Mouse (Mus musculus): ENCODE data around the gene Amh.
"Not testable (repeated sequence)": the region's sequence is repeated elsewhere in the genome, so short reads cannot be mapped to it uniquely, and the experiment has no call there.

Gene Amh

DNA sequence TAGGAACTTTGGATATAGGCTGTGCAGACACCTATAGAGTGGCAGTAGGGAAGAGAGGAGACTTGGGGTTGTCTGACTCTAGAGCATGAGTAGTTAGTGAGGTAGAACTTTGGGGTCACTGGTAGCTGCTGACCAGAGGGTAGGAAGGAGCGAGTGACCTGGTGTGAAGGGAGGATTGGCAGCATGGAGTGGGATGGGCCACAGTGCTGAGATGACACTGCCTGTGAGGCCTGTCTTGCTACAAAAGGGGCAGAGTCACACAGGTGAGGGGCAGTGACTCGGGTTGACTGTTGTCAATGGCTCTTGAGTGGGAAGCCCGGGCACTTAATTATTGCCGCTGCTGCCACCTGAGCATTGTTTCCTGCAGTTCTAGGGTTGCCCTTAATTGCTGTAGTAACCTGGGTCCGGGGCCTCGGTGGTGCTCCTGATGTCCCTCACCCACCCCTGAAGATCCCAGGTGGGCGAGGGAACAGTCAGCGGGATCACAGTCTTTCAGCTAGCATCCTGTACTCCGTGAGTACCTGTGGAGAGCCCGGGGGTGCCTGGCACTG is 22.9 kb downstream of the Amh start:
- DNase-seq (ENCODE audit: low read depth, low spot score), result no peak

DNA sequence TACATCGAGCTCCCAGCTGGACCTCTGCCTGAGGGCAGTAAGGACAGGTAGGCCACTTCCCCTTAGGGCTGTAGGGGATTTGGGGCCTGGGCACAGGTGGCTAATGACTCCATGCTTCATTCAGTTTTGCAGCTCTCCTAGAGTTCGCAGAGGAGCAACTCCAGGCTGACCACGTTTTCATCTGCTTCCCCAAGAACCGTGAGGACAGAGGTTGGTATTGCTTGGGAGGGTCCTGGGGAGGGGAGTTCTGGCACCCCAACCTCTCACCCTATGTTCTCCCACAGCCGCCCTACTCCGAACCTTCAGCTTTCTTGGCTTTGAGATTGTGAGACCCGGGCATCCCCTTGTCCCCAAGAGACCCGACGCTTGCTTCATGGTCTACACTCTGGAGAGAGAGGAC is 23.5 kb downstream of the Amh start:
- not testable (repeated sequence) for DNase-seq (ENCODE audit: low read depth, low spot score)

DNA sequence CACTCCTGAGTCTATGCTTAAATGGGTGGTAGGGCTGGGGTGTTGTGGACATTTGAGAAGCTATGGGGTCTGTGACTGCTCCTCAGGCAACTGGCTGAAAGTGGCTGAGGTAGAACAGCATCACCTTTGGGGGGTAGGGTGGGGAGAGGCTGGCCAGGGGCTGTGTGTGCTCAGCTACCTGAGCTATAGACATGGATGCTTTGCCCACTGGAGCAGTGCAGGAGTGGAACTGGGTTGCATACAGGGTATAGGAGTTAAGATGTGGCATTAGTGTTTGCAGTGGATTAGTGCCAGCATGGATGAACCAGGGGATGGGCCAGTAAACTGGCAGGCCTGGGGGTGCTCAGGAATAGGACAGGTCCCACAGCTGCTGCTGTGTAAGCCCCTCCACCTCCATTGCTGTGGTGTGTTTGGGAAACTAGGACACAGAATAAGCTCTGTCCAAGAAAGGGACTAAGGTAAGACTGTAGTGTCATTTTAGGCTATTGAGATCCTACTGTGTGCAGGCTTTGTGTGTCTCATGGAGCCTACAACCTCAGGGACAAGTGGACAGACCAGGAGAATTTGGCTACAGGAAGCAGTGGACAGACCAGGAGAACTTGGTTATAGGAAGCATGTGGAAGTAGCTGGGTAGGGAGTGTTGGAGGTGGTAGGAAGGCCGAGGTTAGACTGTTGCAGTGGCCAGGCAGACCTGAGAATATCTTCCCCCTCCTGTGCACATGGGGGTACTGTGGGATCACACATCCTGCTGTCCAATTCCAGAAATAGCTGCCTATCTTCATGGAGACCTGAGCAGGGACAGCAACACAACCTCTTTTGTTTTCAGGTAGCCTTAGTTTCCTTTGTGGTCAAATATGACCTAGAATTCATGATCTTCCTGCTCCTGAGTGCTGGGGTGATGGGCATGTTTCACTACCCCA is 24.6 kb downstream of the Amh start:
- DNase-seq (ENCODE audit: low read depth, low spot score), result no peak

DNA sequence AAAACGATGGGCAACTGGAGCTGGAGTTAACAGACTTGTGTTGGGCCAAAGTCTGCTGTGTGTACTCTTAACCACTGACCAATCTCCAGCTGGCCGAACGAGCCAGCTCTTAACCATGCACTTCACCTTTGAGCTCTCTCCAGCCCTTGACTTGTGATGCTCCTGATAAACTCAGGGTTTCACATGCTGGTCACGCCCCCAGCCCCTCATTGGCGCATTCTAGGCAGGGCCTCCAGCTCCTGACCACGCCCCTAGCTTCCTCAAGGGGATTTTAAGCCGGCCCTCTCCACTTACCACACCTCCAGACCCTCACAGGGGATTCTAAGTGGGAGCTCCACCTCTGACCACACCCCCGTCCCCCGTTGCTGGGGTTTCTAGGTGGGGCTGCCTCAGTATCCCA is 26.1 kb downstream of the Amh start:
- DNase-seq (ENCODE audit: low read depth, low spot score), result peak; percentile 84

DNA sequence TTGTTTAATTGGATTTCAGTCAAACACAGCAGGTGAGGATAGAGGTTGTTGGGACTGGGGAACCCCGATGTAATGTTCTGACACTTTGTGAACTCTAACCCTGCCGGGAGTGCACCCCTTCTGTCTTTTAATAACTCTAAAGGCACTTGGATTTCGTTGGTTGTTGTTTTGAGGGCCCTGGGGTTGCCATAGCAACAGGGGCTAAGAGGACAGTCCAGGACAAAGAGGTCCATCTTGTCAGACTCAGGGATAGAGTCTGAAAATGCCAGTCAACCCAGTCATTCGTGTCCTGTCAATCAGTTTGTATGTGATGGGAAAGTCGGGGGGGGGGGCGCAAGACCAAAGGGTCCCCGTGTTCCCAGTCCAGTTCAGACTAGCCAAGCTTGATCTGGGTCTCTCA is 27.8 kb downstream of the Amh start:
- DNase-seq (ENCODE audit: low read depth, low spot score), result no peak

DNA sequence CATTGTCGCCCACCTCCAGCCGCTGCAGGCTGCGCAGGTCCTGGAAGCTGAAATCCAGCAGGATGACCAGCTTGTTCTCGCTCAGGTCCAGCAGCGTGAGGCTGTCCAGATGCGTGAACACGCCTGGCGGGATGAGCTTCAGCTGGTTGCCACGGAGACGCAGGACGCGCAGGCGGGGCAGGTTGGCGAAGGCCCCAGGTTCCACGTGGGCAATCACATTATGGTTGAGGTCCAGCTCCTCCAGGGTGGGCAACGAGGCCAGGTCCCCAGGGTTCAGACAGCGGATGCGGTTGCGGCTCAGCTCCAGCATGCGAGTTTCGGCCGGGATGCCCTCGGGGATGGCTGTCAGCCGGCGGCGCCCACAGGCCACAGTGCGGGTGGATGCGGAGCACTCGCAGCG is 30.6 kb downstream of the Amh start:
- DNase-seq (ENCODE audit: low read depth, low spot score), result no peak

DNA sequence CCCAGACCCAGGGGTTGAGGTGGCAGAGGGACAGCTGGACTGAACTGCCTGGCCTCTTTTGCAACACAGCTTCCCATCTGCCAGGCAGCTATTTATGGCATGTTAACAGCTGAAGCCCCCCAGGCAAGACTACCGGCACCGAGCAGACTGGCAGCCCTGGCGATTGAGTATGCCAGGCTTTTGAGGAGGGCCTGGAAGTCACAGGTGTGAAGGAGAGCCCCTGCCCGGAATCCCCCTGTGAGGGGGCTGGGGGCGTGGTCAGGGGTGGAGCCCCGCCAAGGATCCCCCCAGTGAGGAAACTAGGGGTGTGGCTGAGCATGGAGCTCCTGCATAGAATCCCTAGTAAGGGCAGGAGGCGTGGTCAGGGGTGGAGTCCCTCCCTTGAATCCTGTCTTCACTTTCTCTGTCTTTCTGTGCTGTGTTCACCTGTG is 31.9 kb downstream of the Amh start:
- no peak for DNase-seq (ENCODE audit: low read depth, low spot score)

DNA sequence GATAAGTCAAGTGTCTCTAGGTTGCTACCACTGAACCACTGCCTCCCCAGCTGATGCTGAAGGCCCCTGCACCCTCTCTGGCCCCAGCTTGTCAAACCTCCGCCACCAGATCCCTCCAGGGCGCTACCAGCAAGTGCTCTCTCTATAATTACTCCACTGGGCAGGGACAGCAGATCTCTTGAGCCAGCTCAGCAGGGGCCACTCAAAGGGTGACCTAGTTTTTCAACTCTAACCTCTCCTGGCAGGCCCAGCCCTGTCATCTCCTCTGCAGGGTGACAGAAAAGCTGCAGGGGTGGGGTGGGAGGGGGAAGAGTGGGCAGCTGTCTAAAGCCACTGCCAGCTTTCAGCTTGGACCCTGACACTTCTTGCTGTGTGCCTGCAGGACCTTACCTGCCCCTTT is 32.8 kb downstream of the Amh start:
- DNase-seq (ENCODE audit: low read depth, low spot score), result no peak

DNA sequence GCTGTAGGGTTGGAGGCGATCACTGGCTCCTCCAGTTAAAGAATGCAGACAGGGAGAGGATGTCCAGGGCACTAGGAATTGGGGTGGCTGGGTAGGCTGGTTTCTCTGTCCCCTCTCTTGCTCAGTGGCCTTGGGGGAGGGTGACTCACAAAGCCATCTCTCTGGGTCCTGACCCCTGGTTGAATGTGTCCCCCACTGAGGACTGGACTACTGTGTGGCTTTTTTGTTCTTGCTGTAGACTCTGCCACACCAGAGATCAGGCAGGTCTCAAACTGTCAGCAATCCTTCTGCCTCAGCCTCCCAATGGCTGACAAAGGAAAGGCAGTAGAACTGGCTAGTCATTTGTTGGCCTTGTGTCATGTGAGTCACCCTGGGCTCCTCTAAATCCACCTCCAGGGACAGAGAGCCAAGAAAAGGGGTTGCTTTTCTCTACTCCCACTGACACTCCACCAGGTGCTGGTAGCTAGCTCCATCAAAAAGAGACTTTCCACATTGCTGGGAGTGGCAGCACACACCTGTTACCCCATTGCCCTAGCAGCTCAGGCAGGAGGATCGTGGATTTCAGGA is 33.4 kb downstream of the Amh start:
- no peak for DNase-seq (ENCODE audit: low read depth, low spot score)

DNA sequence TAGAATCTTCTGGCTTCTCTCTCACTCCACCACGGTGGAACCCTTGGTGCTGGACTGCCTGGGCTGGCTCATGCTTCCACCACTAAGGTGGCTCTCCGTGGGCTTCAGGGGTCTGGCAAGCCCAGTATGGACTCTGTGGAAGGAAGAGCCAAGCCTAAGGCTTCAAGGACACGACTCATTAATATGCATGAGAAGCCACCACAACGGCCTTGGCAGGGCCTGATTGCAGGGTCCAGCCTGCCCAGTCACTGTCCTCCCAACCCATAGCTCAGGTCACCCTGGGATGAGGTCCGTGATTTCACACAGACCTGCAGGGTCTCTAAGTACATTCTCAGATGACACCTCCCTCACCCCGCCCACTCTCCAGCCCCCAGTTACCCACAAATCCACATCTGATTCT is 34.8 kb downstream of the Amh start:
- DNase-seq (ENCODE audit: low read depth, low spot score), result no peak

DNA sequence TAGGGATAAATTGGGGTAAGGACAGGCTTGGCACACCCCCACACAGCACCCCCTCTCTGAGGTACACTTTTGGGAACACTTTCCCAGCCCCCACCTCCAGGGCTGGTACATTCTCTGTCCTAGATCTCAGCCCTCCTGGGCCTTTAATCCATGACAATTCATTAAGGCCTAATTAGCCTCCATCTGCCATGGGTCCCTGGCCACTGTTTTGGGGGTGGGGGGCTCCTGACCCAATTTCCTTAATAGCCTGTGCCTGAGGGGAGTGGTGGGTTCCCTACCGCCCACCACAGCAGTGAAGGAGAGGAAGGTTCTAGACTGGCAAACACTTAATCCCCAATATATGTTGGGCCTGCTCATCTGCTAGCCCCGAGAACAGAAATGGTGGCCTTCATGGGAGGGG is 36.6 kb downstream of the Amh start:
- no peak for DNase-seq (ENCODE audit: low read depth, low spot score)

DNA sequence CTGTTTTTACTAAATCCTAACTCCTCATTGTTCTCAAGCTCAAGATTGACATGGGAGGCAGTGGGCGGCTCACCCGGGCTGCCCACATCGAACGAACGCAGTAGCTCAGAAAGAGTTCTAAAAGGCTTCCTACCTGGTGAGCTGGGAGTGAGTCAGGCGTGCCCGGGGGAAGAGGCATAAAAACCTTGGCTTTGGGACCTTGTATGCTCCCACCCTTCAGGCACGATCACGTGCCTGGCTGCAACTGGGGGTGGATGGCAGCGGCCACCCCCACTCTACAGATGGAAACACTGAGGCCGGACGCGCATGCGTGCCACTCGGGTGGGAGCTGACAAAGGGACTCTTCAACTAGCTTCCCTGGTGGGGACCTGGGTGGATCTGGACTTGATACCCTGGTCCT is 37.3 kb downstream of the Amh start:
- no peak for DNase-seq (ENCODE audit: low read depth, low spot score)

DNA sequence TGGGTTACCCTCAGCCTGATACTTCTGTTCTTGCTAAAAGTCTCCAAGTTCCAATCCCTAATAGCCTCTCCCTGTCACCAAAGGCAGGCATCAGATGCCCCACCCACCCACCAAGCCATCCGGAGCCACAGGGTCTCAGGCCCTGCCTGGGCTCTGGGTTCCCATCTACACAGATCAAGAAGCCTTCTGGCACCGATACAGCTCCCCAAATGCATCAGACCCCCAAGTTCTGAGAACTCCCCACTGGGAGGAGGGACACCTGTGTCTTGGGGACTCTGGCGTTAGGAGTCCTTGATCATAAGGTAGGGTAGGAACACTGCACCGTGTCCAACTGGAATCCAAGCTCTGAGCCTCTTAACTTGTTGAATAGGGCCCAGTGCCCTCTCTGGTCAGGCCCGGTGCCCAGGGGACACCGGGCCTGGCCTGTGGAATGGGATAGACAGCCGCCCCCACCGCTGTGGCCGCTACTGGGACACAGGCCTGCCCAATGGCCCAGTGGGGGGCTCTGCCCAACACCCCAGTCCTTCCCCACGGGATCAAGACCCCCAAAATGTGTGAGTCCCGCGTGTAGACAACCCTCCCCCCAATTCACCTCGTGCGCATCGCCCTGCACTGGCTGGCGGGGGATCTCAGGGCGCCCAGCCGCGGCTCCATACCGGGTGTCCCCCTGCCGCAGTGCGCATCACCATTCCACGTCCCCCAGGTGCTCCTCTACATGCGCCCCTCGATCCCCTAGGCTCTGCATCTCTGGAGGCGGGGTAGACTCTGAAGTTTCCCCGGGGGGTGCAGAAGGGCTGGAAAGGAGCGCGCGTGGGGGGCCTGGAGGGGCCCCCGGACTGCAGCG is 38.3 kb downstream of the Amh start:
- no peak for DNase-seq (ENCODE audit: low read depth, low spot score)

DNA sequence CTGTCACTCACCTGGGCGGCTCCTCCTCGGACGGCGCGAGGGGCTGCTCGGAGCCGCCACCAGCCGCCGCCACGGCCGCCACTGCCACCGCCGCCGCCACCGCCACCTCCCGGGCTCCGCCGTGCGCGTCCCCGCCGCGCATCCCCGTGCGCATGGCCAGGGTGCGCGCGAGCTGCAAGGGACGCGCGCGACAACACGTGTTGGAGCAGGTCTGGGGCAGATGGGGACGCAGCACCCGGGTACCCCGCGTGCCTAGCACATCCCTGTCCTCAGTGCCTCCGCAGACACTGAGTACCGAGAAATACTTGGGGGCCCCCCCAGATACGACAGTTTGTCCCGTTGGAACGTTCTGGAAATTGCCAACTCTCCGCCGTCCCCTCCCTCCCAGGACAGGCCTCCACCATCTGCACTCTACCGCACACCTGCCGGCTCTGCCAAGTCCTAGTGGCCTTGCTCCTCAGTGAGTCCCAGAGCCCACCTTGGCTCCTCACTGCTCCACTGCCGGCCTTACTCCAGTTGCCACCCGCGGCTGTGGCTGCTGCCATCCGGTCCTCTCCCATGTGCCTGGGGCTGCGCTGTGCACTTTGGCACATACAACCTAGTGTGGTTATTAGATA is 39.0 kb downstream of the Amh start, which contains the start of gene Lingo3:
Gene Lingo3, minus strand, starts transcription at position 109 of the 617 bp plus-strand sequence.
- DNase-seq (ENCODE audit: low read depth, low spot score), result peak; percentile 37

DNA sequence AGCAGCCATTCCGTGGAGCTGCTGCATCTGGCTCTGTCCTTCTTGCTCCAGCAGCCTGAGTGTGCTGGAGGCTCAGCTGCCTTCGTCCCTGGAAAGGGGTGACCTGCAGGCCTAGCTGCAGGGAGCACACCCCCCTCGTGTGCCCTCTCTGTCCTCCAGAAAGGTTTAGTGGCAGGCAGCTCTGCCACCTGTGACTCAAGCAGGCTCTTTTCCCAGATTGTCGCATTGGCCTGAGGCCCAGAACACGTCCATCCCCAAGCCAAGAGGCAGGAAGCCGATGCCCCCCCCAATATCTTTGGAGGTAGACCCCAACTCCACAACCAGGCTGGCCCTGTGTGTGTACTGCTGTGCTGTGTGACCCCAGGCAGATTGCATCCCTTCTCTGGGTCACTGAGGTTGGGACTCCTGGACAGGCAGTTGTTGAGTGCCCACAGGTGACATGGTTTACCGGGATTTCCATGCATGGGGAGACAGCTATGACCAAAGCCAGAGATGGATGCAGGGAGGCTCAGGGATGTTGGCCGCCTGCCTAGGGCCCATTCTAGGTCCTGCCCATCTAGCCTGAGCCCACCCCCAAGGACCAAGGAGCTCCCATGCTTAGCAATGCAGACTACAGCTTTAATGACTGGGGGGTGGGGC is 40.1 kb downstream of the Amh start:
- DNase-seq (ENCODE audit: low read depth, low spot score), result no peak

DNA sequence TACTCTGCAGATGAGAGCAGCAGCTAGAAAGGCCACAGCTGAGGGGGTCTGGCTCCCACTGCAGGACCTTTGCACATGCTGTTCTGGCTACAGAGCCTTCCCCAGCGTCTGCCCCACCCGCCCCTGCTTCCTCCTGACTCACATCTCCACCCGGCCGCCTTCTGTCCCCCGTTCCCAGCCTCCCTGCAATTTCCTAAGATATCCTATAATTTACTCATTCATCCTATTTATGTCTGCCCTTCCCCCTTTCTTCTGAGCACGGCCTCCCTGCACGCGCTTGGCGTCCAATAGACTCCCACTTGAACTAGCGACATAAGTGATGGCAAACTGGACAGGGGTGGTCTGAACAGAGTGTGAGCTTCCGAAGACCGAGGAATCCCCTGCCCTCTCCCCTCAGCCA is 40.7 kb downstream of the Amh start:
- DNase-seq (ENCODE audit: low read depth, low spot score), result no peak

DNA sequence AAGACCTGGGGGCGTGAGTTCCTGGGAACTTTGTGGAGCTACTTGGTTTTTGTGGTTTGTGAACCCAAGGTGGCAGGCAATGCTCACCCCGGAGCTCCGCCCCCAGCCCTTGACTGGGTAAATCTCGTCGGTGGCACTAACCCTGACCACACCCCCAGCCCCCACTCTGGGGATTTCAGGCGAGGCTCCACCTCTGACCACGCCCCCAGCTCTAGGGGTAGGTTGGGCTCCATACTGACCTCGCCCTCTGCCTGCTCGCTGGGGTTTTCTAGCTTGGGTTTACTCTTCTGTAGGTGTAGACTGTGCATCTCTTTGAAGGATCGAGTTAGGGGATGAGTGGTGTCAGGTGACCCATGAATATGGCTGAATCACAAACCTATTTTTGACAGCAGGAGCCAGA is 43.5 kb downstream of the Amh start:
- DNase-seq (ENCODE audit: low read depth, low spot score), result peak; percentile 30

DNA sequence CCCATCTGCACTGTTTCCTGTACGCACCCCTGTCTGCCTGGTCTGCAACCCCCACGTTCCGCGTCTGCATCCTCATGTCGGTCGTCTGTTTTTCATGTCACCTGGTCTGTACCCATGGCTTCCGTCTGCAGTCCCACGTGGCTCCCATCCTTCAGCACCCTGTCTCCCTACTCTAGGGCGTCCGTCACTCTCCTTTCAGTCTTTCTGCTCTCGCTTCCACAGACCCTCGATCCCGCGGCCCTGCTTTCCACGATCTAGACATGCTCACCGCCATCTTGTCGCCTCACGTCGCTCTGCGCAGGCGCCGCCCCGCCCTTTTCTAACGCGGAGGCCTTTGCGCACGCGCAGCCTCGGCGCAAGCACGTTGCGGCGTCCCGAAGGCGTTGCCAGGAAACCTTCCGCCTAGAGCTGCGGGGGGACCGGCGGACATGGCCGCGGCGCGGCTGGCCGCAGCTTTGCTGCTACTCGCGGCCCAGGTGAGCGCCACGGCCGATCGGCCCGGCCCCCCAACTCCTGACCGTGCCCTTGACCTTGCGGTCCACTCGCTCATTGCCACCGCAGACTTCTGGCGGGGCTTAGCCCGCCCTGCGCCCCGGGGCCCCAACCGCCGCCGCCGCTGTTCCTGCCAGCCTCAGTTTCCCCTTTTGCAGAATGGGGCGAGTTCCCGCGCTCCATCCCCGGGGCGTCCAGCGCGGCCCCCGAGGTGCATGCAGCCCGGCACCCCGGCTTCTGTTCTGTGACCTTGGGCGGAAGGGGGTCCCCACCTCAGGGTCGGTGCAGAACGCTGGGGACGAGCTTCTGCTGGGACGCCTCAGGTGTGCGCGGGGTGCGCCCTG is 50.1 kb downstream of the Amh start, which contains the start of the genes Lsm7 and Sppl2b:
Gene Lsm7, minus strand, starts transcription at position 297 of the 836 bp plus-strand sequence.
Gene Sppl2b, plus strand, starts transcription at position 363 of the 836 bp plus-strand sequence.
- DNase-seq (ENCODE audit: low read depth, low spot score), result peak; percentile 98

DNA sequence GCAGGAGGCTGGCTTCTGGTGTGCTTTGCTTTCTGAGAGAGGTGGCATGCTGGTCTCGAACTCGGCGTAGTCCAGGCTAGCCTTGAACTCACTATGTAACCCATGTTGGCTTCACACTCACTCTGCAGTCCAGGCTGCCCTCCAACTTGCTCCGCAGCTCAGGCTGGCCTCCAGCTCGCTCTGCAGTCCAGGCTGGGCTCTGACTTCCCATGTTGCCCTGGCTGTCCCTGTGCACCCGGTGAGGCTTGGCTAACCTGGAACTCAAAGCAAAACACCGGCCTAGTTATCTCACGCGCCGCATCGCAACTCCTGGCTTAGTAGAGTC is 50.7 kb downstream of the Amh start:
- no peak for DNase-seq (ENCODE audit: low read depth, low spot score)

DNA sequence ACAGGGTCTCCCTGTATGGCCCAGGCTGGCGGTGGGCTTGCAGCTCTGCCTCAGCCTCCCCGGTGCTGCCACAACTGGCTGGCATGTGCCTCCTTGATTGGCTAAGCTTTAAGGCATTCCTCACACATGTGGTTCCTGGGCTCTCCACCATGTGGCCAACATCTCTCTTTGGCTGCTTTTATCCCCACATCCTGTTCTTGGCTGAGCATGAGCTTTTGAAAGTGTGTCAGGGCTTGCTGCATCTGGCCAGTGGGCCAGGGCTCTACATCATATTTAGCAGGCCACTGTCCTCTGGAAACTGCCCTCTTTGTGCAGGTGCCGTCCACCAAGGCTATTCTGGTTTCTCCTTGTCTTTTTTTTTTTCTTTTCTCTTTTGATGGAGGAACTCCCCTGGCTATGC is 51.2 kb downstream of the Amh start:
- peak; percentile 43 for DNase-seq (ENCODE audit: low read depth, low spot score)

Data from mesoderm, embryonic 11.5 days (tissue).